Mouse (Mus musculus): ENCODE data around the gene Sbno1. TPM values are rescaled to one million over a fixed set of nuclear protein-coding genes. Genes with fewer than 3 reads are reported as not detected.

Gene Sbno1
- polyA plus RNA-seq, 1 experiment = 0.28 TPM

DNA sequence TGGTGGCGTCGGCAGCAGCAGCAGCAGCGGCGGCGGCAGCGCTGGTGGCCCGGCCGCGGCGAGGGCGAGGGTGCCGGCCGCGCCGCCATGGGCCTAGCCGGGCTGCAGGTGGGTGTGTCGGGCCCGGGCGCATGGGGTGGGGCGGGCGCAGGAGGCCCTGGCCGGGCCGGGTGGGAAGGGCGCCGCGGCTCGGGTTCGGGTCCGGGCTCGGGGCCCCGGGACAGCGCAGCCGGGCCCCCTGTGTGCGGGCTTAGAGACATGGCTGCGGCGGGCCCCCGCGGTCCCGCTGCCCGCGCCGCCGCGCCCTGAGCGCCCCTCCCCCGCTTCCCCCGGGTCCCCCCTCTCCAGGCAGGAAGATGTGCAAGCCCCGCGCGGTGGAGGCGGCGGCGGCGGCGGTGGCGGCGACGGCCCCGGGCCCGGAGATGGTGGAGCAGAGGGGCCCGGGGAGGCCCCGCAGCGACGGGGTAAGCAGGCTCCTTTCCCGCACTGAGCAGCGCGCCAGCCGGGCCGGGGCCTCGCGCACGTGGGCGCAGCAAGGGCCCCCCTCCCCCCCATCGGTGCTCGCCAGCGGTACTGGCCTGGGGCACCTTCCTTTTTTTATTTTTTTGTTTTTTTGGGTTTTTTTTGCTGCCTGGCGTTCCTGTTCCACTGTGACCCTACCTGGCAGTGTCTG is 20.0 kb upstream of the Sbno1 start:
- peak overlapping the region; percentile 83 for H3K4me3 ChIP-seq (replicated peaks)
- H3K36me3 ChIP-seq (ENCODE audit: control insufficient read depth) = peaks cover 78% of the 10 kb centered on the region
- no peaks in the 10 kb centered on the region for H3K27me3 ChIP-seq (ENCODE audit: control insufficient read depth)
- H3K9me3 ChIP-seq (ENCODE audit: control insufficient read depth, low read length) = 0 out of 2 replicates have a peak, but pooled peaks cover 3% of the 10 kb centered on the region
- H3K4me1 ChIP-seq (ENCODE audit: control insufficient read depth) = peaks cover 89% of the 10 kb centered on the region
- TF ChIP-seq GATA1 (IDR thresholded peaks at IDR 0.05; ENCODE audit: low read length) (no peak), TAL1 (IDR thresholded peaks at IDR 0.05; ENCODE audit: low read length) (no peak)

DNA sequence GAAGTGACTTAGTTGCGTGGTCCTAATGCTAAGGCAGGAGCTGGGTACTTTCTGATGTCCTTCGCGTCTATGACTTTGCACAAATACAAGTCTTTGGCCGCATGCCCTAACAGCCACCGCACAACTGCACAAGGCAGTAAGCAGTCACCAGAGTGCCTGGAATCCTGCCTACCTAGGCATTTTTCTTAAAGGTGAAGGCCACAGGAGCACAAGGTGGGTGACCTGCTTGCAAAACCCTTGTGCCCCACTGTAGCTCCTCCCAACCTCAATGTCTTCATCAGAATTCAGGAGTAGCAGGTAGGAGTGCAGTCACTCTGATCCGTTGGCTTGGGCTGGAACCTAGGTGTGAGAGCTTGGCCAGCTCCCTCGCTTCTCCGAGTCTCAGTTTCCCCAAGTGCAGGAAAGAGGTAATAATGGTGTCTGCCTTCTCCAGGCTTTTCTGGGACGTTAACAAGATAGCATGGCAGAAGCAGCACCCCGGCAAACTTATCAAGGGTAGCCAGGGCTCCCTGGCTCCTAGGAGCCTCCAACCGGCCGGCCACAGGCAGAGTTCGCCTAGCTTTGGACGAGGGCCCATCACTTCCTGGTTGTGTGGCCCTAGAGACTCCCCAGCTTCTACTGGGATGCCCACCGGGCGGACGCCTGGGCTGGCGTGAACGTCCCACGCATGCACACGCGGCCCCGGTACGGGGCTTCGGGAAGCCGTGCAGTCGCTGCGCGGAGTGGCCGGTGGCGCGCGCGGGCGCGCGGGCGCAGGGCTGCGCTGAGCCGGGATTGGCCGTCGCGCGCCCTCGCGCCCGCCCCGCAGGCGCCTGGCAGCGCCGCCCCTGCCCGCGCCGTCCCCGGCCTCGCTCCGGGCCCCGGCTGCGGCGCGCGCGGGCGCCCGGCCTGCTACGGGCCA is 19.1 kb upstream of the Sbno1 start:
- Histone ChIP-seq H3K36me3 (ENCODE audit: control insufficient read depth) (peaks cover 70% of the 10 kb centered on the region), H3K4me1 (ENCODE audit: control insufficient read depth) (peaks cover 82% of the 10 kb centered on the region)
- TF ChIP-seq TAL1 (IDR thresholded peaks at IDR 0.05; ENCODE audit: low read length) = no peak
- TF ChIP-seq GATA1 (IDR thresholded peaks at IDR 0.05; ENCODE audit: low read length) = no peak

DNA sequence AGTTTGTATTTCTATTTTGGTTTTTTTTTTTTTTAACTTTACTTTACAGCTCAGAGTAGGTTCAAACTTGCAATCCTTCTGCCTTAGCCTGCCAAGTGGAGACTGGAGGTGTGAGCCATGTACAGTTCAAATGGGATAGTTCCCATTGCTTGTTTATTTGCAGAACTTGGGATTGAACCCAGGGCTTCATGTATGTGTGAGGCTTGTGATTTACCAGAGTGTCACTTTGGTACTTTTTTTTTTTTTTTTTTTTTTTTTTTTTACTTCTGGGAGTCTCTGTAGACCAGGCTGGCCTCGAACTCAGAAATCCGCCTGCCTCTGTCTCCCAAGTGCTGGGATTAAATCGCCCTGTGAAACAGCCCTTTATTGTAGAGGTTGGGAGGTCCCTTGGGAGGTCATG is 18.4 kb upstream of the Sbno1 start:
- no peak for TF ChIP-seq GATA1 (IDR thresholded peaks at IDR 0.05; ENCODE audit: low read length)
- no peak for TF ChIP-seq TAL1 (IDR thresholded peaks at IDR 0.05; ENCODE audit: low read length)
- Histone ChIP-seq H3K36me3 (ENCODE audit: control insufficient read depth) (peaks cover 63% of the 10 kb centered on the region), H3K4me3 (replicated peaks) (peak overlapping the region; percentile 83), H3K27me3 (ENCODE audit: control insufficient read depth) (no peaks in the 10 kb centered on the region), H3K9me3 (ENCODE audit: control insufficient read depth, low read length) (0 out of 2 replicates have a peak, but pooled peaks cover 3% of the 10 kb centered on the region), H3K4me1 (ENCODE audit: control insufficient read depth) (peaks cover 77% of the 10 kb centered on the region)

More for the DNA sequence above, 19.1 kb upstream of the Sbno1 start:
- H3K9me3 ChIP-seq (ENCODE audit: control insufficient read depth, low read length) = 0 out of 2 replicates have a peak, but pooled peaks cover 3% of the 10 kb centered on the region
- no peaks in the 10 kb centered on the region for H3K27me3 ChIP-seq (ENCODE audit: control insufficient read depth)
- peak overlapping the region; percentile 83 for H3K4me3 ChIP-seq (replicated peaks)

DNA sequence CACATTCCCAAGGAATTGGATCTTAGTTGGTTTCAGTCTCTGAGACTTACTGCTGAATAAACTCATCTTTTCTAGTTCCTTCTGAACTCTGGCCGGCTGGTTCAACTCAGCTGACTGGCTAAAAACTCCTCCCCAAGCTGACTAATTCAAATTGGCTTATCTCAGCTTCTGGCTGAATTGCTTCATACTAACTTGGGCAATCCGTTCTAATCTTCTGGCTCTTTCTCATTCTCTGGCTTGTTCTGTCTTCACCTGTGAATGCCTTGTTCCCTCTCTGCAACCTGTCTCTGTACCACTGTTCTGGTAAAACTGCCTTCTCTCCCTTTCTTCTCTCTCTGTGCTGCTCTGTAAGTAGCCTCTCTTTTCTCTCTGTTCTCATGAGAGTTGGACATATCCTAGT is 16.8 kb upstream of the Sbno1 start:
- H3K4me3 ChIP-seq (replicated peaks) = peak overlapping the region; percentile 74
- peaks cover 73% of the 10 kb centered on the region for H3K4me1 ChIP-seq (ENCODE audit: control insufficient read depth)
- H3K36me3 ChIP-seq (ENCODE audit: control insufficient read depth) = peaks cover 47% of the 10 kb centered on the region
- no peaks in the 10 kb centered on the region for H3K27me3 ChIP-seq (ENCODE audit: control insufficient read depth)
- TF ChIP-seq TAL1 (IDR thresholded peaks at IDR 0.05; ENCODE audit: low read length) (no peak), GATA1 (IDR thresholded peaks at IDR 0.05; ENCODE audit: low read length) (no peak)
- H3K9me3 ChIP-seq (ENCODE audit: control insufficient read depth, low read length) = 0 out of 2 replicates have a peak, but pooled peaks cover 3% of the 10 kb centered on the region

DNA sequence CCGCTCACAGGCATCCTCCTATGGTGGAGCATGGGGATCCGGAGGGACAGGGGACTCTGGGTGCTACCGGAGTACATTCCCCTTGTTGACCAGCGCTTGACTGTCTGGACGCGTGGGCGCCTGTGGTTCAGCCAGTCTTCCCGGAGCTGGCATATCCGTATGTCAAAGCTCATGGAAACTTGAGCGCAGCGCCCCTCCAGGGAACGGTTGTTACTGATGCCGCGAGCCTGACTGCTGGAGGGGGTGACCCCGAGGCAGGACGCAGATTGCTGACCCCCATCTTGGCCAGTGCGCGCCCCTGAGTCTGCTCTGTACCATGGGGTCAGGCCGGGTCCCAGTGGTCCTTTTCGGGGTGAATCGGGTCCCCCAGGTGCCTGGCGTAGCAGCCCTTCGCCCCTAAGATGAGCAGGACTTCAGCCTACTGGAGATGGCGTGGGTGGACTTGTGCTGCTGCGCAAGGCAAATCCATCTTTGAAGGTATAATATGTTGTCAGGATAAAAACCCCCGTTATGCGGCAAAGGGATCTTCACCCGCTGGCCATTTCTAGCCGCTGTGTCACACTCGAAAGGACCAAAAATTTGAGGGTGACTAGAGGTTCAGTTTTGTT is 14.4 kb upstream of the Sbno1 start:
- Histone ChIP-seq H3K27me3 (ENCODE audit: control insufficient read depth) (no peaks in the 10 kb centered on the region), H3K36me3 (ENCODE audit: control insufficient read depth) (peaks cover 31% of the 10 kb centered on the region), H3K4me3 (replicated peaks) (peak overlapping the region; percentile 74), H3K4me1 (ENCODE audit: control insufficient read depth) (peaks cover 55% of the 10 kb centered on the region), H3K9me3 (ENCODE audit: control insufficient read depth, low read length) (0 out of 2 replicates have a peak, but pooled peaks cover 3% of the 10 kb centered on the region)
- TF ChIP-seq GATA1 (IDR thresholded peaks at IDR 0.05; ENCODE audit: low read length) (no peak), TAL1 (IDR thresholded peaks at IDR 0.05; ENCODE audit: low read length) (no peak)

DNA sequence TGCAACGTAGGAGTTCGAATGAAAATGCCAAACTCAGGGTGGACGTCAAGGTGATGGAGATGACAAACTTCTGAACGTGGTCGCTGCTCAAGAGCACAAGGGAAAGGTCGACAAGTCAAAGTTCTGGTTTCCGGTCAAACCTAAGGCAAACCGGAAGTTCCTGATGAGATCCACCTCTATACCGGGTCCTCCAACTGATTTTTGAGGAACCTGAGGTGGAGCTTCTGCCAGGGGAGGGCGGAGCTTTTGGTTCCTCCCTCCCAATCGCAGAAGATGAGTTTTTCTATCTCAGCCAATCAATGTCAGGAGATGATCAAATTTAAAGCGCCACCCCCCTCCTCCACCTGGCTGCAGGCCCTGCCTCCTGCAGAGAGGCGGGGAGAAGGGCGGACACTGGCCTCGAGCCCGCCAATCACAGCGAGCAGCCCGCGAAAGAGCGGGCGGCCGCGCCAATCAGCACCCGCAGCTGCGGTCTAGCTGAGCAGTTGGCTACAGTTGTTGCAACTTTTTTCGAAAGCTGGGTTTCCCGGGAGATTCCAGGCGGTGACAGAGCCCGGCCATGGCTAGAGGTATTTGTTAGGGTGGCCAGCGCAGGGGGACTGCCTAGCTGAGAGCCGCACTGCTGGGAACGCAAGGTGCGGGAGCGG is 13.8 kb upstream of the Sbno1 start, which contains the start of gene Kmt5a:
TSS of gene Kmt5a (plus strand) at position 484 of the 647 bp plus-strand sequence.
- peaks cover 49% of the 10 kb centered on the region for H3K4me1 ChIP-seq (ENCODE audit: control insufficient read depth)
- no peak for TF ChIP-seq GATA1 (IDR thresholded peaks at IDR 0.05; ENCODE audit: low read length)
- TF ChIP-seq TAL1 (IDR thresholded peaks at IDR 0.05; ENCODE audit: low read length) = no peak

DNA sequence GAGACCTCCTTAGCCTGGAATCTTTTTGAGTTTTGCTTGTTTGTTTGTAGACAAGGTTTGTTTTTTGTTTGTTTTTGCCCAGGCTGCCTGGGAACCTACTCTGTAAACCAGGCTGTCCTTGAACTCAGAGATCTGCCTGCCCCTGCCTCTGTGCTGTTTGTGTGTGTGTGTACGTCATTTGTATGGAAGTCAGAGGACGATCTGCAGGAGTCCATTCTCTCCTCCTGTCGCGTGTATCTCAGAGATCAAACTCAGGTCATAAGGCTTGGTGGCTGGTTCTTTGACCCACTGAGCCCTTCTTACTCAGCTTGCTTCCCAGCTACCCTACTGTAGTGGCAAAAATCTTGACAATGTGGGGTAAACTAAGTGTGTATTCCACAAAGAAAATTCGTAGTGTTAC is 12.9 kb upstream of the Sbno1 start:
- peaks cover 24% of the 10 kb centered on the region for H3K36me3 ChIP-seq (ENCODE audit: control insufficient read depth)
- H3K4me1 ChIP-seq (ENCODE audit: control insufficient read depth) = peaks cover 40% of the 10 kb centered on the region
- H3K27me3 ChIP-seq (ENCODE audit: control insufficient read depth) = no peaks in the 10 kb centered on the region
- H3K4me3 ChIP-seq (replicated peaks) = peak overlapping the region; percentile 74
- no peak for TF ChIP-seq GATA1 (IDR thresholded peaks at IDR 0.05; ENCODE audit: low read length)
- TF ChIP-seq TAL1 (IDR thresholded peaks at IDR 0.05; ENCODE audit: low read length) = no peak
- 0 out of 2 replicates have a peak, but pooled peaks cover 3% of the 10 kb centered on the region for H3K9me3 ChIP-seq (ENCODE audit: control insufficient read depth, low read length)

More for the DNA sequence above, 13.8 kb upstream of the Sbno1 start, which contains the start of gene Kmt5a:
- H3K27me3 ChIP-seq (ENCODE audit: control insufficient read depth) = no peaks in the 10 kb centered on the region
- peaks cover 28% of the 10 kb centered on the region for H3K36me3 ChIP-seq (ENCODE audit: control insufficient read depth)
- H3K4me3 ChIP-seq (replicated peaks) = peak within 1 kb of the TSS; percentile 74
- 0 out of 2 replicates have a peak, but pooled peaks cover 3% of the 10 kb centered on the region for H3K9me3 ChIP-seq (ENCODE audit: control insufficient read depth, low read length)

DNA sequence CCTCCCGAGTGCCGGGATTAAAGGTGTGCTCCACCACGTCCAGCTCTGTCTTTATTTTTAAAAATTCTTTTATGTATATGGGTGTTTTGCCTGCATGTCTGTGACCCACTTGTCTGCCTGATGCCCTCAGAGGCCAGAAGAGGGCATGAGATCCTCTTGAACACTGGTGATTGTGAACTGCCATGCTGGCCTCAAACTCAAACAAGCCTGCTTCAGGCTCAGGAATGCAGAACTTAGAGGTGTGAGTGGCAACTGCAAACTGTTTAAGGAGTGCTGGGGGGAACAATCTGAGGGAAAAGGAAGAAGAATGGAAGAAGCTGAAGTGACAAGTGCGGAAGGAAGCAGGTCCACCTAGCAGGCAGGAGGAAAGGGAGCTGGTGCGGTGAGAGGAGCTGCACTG is 12.4 kb upstream of the Sbno1 start:
- Histone ChIP-seq H3K36me3 (ENCODE audit: control insufficient read depth) (peaks cover 19% of the 10 kb centered on the region), H3K9me3 (ENCODE audit: control insufficient read depth, low read length) (0 out of 2 replicates have a peak, but pooled peaks cover 3% of the 10 kb centered on the region), H3K4me1 (ENCODE audit: control insufficient read depth) (peaks cover 36% of the 10 kb centered on the region), H3K4me3 (replicated peaks) (peak overlapping the region; percentile 74), H3K27me3 (ENCODE audit: control insufficient read depth) (no peaks in the 10 kb centered on the region)
- TF ChIP-seq GATA1 (IDR thresholded peaks at IDR 0.05; ENCODE audit: low read length) (no peak), TAL1 (IDR thresholded peaks at IDR 0.05; ENCODE audit: low read length) (no peak)
